Mouse (Mus musculus) ovary, postnatal 36 days (tissue): ENCODE measurements around the gene Il34.

Source experiments
- DNase-seq: peaks from one replicate; pipeline ENCODE4 v3.0.0; 2022; ENCODE audit warnings: low spot score, mixed read lengths

Il34 gene

GRCm38 (mm10) chr8:110733036-110733435 is 72.7 kb downstream of the Il34 start:
- no peak for DNase-seq

GRCm38 (mm10) chr8:110731346-110731859 is 74.3 kb downstream of the Il34 start:
- no peak for DNase-seq

- DNase-seq: peak; percentile 65
Measured at GRCm38 (mm10) chr8:110726893-110727292, 78.8 kb downstream of the Il34 start.

GRCm38 (mm10) chr8:110725084-110725838 is 80.5 kb downstream of the Il34 start:
- no peak for DNase-seq

GRCm38 (mm10) chr8:110724493-110724892 is 81.2 kb downstream of the Il34 start:
- no peak for DNase-seq

GRCm38 (mm10) chr8:110722414-110723011 is 83.2 kb downstream of the Il34 start:
- no peak for DNase-seq

- no peak for DNase-seq
Measured at GRCm38 (mm10) chr8:110721606-110722413, 83.9 kb downstream of the Il34 start.

GRCm38 (mm10) chr8:110720685-110721598 is 84.8 kb downstream of the Il34 start, which contains the start of gene Mtss1l:
Mtss1l (plus strand) TSS chr8:110721476.
- DNase-seq: peak; percentile 88

GRCm38 (mm10) chr8:110719898-110720653 is 85.6 kb downstream of the Il34 start:
- DNase-seq: no peak

- DNase-seq: peak; percentile 39
Measured at GRCm38 (mm10) chr8:110718969-110719670, 86.6 kb downstream of the Il34 start.

- DNase-seq: no peak
Measured at GRCm38 (mm10) chr8:110718209-110718968, 87.3 kb downstream of the Il34 start.

GRCm38 (mm10) chr8:110717131-110717530 is 88.6 kb downstream of the Il34 start:
- DNase-seq: no peak

- DNase-seq: peak; percentile 40
Measured at GRCm38 (mm10) chr8:110716075-110716474, 89.6 kb downstream of the Il34 start.

- no peak for DNase-seq
Measured at GRCm38 (mm10) chr8:110714827-110715519, 90.8 kb downstream of the Il34 start.

- DNase-seq: no peak
Measured at GRCm38 (mm10) chr8:110713073-110713472, 92.7 kb downstream of the Il34 start.

GRCm38 (mm10) chr8:110711271-110711934 is 94.3 kb downstream of the Il34 start:
- no peak for DNase-seq

GRCm38 (mm10) chr8:110710593-110710992 is 95.1 kb downstream of the Il34 start:
- DNase-seq: no peak

- DNase-seq: no peak
Measured at GRCm38 (mm10) chr8:110708429-110708828, 97.3 kb downstream of the Il34 start.
